Mouse (Mus musculus) liver, embryonic 14.5 days (tissue): ENCODE results near the gene Vegfa.

Experiments
- CTCF ChIP-seq: IDR thresholded peaks from 2 replicates; pipeline ENCODE4 v1.5.1; 2016; ENCODE audit warnings: antibody characterized with exemption, low read depth, control low read depth
- EP300 ChIP-seq: IDR thresholded peaks from 2 replicates; pipeline ENCODE4 v1.6.1; 2016; ENCODE audit warnings: antibody characterized with exemption, low read depth

DNA sequence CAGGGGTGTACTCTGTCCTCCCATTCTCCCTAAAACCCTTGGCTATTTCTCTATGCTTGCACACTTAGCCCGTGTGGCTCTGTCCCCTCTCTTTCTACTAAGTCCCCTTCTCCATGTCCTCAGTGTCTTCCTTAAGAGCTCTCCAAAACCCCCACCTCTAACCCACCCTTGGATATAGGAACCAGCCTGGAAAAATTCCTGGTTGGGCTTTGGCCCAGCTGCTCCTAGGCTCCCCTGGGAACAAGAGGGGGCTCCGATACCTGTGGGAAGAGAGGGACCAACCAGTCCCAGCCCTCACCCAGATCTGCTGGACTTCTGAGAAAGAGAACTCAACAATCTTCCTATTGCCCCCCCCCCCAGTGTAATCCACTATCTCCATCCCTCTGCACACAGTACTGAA is 1.4 kb upstream of the Vegfa start:
- no peak for TF ChIP-seq EP300
- TF ChIP-seq CTCF, result no peak
